Mouse (Mus musculus): ENCODE measurements around the gene Polg. TPM values are rescaled to one million over a fixed set of nuclear protein-coding genes. Genes with fewer than 3 reads are reported as not detected.
A peak's percentile ranks its signal among the peaks of the same experiment; 100 is the strongest.

The Polg gene
- polyA plus RNA-seq, 1 experiment = 54.6 TPM

DNA sequence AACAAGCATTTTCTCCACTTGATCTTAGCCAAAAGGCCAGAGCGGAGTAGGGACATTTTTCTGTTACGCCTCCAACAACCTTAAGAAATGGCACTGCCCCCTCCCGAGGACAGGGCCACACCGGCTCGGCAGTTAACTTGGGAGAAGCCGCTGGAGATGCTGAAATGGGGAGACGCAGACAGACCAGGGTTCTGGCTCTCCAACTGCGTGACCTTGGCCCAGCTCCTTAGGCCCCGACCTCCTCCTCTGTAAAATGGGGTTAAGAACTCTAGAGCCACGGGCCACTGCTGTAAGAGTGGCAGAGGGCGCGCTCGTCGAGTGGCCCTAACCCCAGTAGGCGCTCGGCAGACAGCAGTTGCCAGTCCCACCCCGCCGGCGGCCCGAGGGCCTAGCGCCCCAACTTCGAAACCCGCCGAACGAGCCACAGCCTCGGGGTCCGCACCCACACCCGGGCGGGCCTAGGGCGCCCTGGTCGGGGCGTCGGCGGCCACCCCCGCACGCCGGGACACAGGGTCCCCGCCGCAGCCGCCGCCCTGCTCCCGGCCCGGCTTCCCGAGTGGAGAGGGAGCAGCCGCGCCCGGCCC lies 609 bp downstream of the Polg start:
- 4% methylated on average over 43 of the region's 47 CpGs for WGBS
- Histone ChIP-seq H3K27me3 (ENCODE audit: control insufficient read depth, insufficient read depth, low read length) (0 out of 2 replicates have a peak, but pooled peaks cover 2% of the 10 kb centered on the region), H3K4me3 (ENCODE audit: extremely low read depth, insufficient read depth, insufficient read length) (peak overlapping the region; percentile 83), H3K27ac (ENCODE audit: insufficient read depth, low read length) (peak overlapping the region; percentile 88), H3K4me1 (ENCODE audit: control insufficient read depth, insufficient read depth, insufficient read length) (peaks cover 10% of the 10 kb centered on the region), H3K36me3 (ENCODE audit: control insufficient read depth, insufficient read depth, low read length) (peaks cover 25% of the 10 kb centered on the region)
- peak in 1 of 2 experiments; percentile 62 for DNase-seq (ENCODE audit: low read depth in 1 of 2, low spot score in 2 of 2)
- TF ChIP-seq CTCF (IDR thresholded peaks at IDR 0.05; ENCODE audit: extremely low read depth, insufficient read depth, insufficient read length, insufficient replicate concordance) (no peak), POLR2A (IDR thresholded peaks at IDR 0.05; ENCODE audit: low read depth, low read length) (no peak)

GRCm38 (mm10) chr7:79464776-79465420 lies 1.3 kb downstream of the Polg start:
- 67% methylated on average over 47 of the region's 47 CpGs for WGBS
- TF ChIP-seq CTCF (IDR thresholded peaks at IDR 0.05; ENCODE audit: extremely low read depth, insufficient read depth, insufficient read length, insufficient replicate concordance) (no peak), POLR2A (IDR thresholded peaks at IDR 0.05; ENCODE audit: low read depth, low read length) (no peak)
- Histone ChIP-seq H3K27me3 (ENCODE audit: control insufficient read depth, insufficient read depth, low read length) (0 out of 2 replicates have a peak, but pooled peaks cover 2% of the 10 kb centered on the region), H3K27ac (ENCODE audit: insufficient read depth, low read length) (no peak overlapping the region), H3K4me1 (ENCODE audit: control insufficient read depth, insufficient read depth, insufficient read length) (peaks cover 10% of the 10 kb centered on the region), H3K4me3 (ENCODE audit: extremely low read depth, insufficient read depth, insufficient read length) (peak overlapping the region; percentile 83; the same call in 1 of the 2 replicates), H3K36me3 (ENCODE audit: control insufficient read depth, insufficient read depth, low read length) (peaks cover 31% of the 10 kb centered on the region)
- peak in 1 of 2 experiments; percentile 11 for DNase-seq (ENCODE audit: low read depth in 1 of 2, low spot score in 2 of 2)

GRCm38 (mm10) chr7:79463376-79464077 lies 2.6 kb downstream of the Polg start:
- peaks cover 10% of the 10 kb centered on the region for H3K4me1 ChIP-seq (ENCODE audit: control insufficient read depth, insufficient read depth, insufficient read length)
- peaks cover 42% of the 10 kb centered on the region for H3K36me3 ChIP-seq (ENCODE audit: control insufficient read depth, insufficient read depth, low read length)
- 91% methylated on average over 11 of the region's 11 CpGs for WGBS

GRCm38 (mm10) chr7:79461721-79462120 lies 4.4 kb downstream of the Polg start:
- H3K36me3 ChIP-seq (ENCODE audit: control insufficient read depth, insufficient read depth, low read length) = peaks cover 51% of the 10 kb centered on the region
- no peak overlapping the region for H3K4me3 ChIP-seq (ENCODE audit: extremely low read depth, insufficient read depth, insufficient read length)
- 0 out of 2 replicates have a peak, but pooled peaks cover 2% of the 10 kb centered on the region for H3K27me3 ChIP-seq (ENCODE audit: control insufficient read depth, insufficient read depth, low read length)
- H3K27ac ChIP-seq (ENCODE audit: insufficient read depth, low read length) = no peak overlapping the region
- DNase-seq (ENCODE audit: low read depth in 1 of 2, low spot score in 2 of 2) = no peak
- TF ChIP-seq CTCF (IDR thresholded peaks at IDR 0.05; ENCODE audit: extremely low read depth, insufficient read depth, insufficient read length, insufficient replicate concordance) (no peak), POLR2A (IDR thresholded peaks at IDR 0.05; ENCODE audit: low read depth, low read length) (no peak)
- H3K4me1 ChIP-seq (ENCODE audit: control insufficient read depth, insufficient read depth, insufficient read length) = peaks cover 10% of the 10 kb centered on the region
- WGBS = 93% methylated on average over 10 of the region's 10 CpGs

More at GRCm38 (mm10) chr7:79463376-79464077, 2.6 kb downstream of the Polg start:
- DNase-seq (ENCODE audit: low read depth in 1 of 2, low spot score in 2 of 2) = no peak
- Histone ChIP-seq H3K27ac (ENCODE audit: insufficient read depth, low read length) (no peak overlapping the region), H3K4me3 (ENCODE audit: extremely low read depth, insufficient read depth, insufficient read length) (no peak overlapping the region), H3K27me3 (ENCODE audit: control insufficient read depth, insufficient read depth, low read length) (0 out of 2 replicates have a peak, but pooled peaks cover 2% of the 10 kb centered on the region)
- no peak for TF ChIP-seq CTCF (IDR thresholded peaks at IDR 0.05; ENCODE audit: extremely low read depth, insufficient read depth, insufficient read length, insufficient replicate concordance)
- no peak for TF ChIP-seq POLR2A (IDR thresholded peaks at IDR 0.05; ENCODE audit: low read depth, low read length)

- Histone ChIP-seq H3K4me3 (ENCODE audit: extremely low read depth, insufficient read depth, insufficient read length) (no peak overlapping the region), H3K4me1 (ENCODE audit: control insufficient read depth, insufficient read depth, insufficient read length) (no peaks in the 10 kb centered on the region), H3K27me3 (ENCODE audit: control insufficient read depth, insufficient read depth, low read length) (no peaks in the 10 kb centered on the region), H3K27ac (ENCODE audit: insufficient read depth, low read length) (no peak overlapping the region), H3K36me3 (ENCODE audit: control insufficient read depth, insufficient read depth, low read length) (peaks cover 31% of the 10 kb centered on the region)
- no peak for TF ChIP-seq POLR2A (IDR thresholded peaks at IDR 0.05; ENCODE audit: low read depth, low read length)
- TF ChIP-seq CTCF (IDR thresholded peaks at IDR 0.05; ENCODE audit: extremely low read depth, insufficient read depth, insufficient read length, insufficient replicate concordance) = no peak
- 76% methylated on average over 3 of the region's 3 CpGs for WGBS
- no peak for DNase-seq (ENCODE audit: low read depth in 1 of 2, low spot score in 2 of 2)
These were observed 18.7 kb downstream of the Polg start for GRCm38 (mm10) chr7:79447486-79447885.

- Histone ChIP-seq H3K27me3 (ENCODE audit: control insufficient read depth, insufficient read depth, low read length) (no peaks in the 10 kb centered on the region), H3K4me3 (ENCODE audit: extremely low read depth, insufficient read depth, insufficient read length) (no peak overlapping the region), H3K27ac (ENCODE audit: insufficient read depth, low read length) (no peak overlapping the region), H3K4me1 (ENCODE audit: control insufficient read depth, insufficient read depth, insufficient read length) (no peaks in the 10 kb centered on the region), H3K36me3 (ENCODE audit: control insufficient read depth, insufficient read depth, low read length) (peaks cover 29% of the 10 kb centered on the region)
- no peak for DNase-seq (ENCODE audit: low read depth in 1 of 2, low spot score in 2 of 2)
- TF ChIP-seq CTCF (IDR thresholded peaks at IDR 0.05; ENCODE audit: extremely low read depth, insufficient read depth, insufficient read length, insufficient replicate concordance) (no peak), POLR2A (IDR thresholded peaks at IDR 0.05; ENCODE audit: low read depth, low read length) (no peak)
- 83% methylated on average over 2 of the region's 2 CpGs for WGBS
These were observed 19.1 kb downstream of the Polg start for GRCm38 (mm10) chr7:79447048-79447447.

All from spleen, adult 2 months (tissue).